8 mouse cellular contexts compared by ENCODE assay signal in the genomic region with DNA sequence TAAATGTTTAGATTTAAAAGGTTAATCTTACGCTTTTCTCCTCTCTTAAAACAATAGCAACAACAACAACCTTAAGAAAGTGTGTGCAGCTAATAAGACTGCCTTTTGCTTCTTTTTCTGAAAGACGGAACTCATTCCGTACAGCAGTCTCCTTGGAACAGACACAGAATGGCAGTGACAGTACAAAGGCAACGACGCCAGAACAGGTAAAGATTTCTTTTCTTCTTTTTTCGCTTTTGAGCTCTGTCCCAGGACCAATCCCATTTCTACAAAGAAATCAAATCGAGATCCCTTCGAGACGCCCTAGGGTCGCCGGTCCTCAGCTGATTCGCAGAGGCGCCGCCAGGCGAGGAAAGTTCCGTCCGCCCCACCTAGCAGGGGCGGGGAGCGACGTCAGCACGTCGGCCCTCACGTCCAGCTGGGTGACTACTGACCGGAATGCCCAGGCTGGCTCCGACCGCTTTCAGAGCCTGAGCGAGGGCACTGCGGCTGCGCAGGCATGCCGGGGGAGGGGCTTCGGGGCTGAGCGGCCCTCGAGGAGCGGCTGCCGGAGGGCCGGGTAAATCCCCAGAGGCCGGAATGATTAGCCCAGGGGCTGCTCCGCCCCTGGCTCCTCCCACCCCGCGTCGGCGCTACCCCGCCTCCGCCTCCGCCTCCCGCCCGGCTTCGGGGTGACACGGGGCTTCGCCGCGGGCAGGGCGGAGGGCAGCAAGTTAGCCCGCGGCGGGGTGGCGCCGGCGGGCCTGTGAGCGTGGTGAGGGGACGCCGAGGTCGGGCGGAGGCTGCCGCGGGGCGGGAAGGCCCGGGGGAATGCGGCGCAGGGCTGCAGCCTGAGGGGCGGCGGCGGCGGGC. TPM values are rescaled to one million over a fixed set of nuclear protein-coding genes. Genes with fewer than 3 reads are reported as not detected.
A peak's percentile ranks its signal among the peaks of the same experiment; 100 is the strongest.
DNase-seq lines count a peak whose midpoint lies in the region; ATAC-seq and TF ChIP-seq lines count a peak whose summit lies in the region.

A gene (plus strand): TSS at position 668 of the 852 bp plus-strand sequence.

- peak within 1 kb of the TSS; percentile 90 for H3K27ac ChIP-seq in forebrain, embryonic 16.5 days (ENCODE audit: low read length)
- peak within 1 kb of the TSS; percentile 92 for H3K27ac ChIP-seq in layer of hippocampus, adult 2 months
- H3K27ac ChIP-seq in lung, embryonic 14.5 days (ENCODE audit: low read depth) = peak within 1 kb of the TSS; percentile 97
- H3K27ac ChIP-seq in olfactory bulb, adult 2 months (ENCODE audit: insufficient read depth, low read depth, low read length) = peak within 1 kb of the TSS; percentile 19
- no peak within 1 kb of the TSS; the same call in 1 of the 2 replicates for H3K27ac ChIP-seq in thymus, adult 2 months (ENCODE audit: control insufficient read depth, insufficient read depth, low read length)

- TF ChIP-seq POLR2A in olfactory bulb, adult 2 months (IDR thresholded peaks at IDR 0.05; ENCODE audit: insufficient read depth, low read depth, low read length) = peak; percentile 76
- peak; percentile 84 for TF ChIP-seq POLR2A in thymus, adult 2 months (IDR thresholded peaks at IDR 0.05; ENCODE audit: control insufficient read depth, extremely low read depth, insufficient read depth, low read length, poor library complexity)

- WGBS in forebrain, embryonic 16.5 days = under 1% methylated on average over 61 of the region's 74 CpGs
- under 1% methylated on average over 70 of the region's 74 CpGs for WGBS in lung, embryonic 14.5 days
- WGBS in olfactory bulb, adult 2 months = under 1% methylated on average over 74 of the region's 74 CpGs
- WGBS in thymus, adult 2 months = under 1% methylated on average over 64 of the region's 74 CpGs

- peak within 1 kb of the TSS; percentile 75 for H3K4me2 ChIP-seq in forebrain, embryonic 16.5 days (ENCODE audit: low read length)
- peak within 1 kb of the TSS; percentile 65 for H3K4me2 ChIP-seq in lung, embryonic 14.5 days

- no peaks in the 10 kb centered on the region for H3K27me3 ChIP-seq in G1E (ENCODE audit: insufficient read depth, low read length)
- H3K27me3 ChIP-seq in forebrain, embryonic 16.5 days (replicated peaks; ENCODE audit: control insufficient read depth, insufficient read depth, low read length) = no peaks in the 10 kb centered on the region
- H3K27me3 ChIP-seq in lung, embryonic 14.5 days (ENCODE audit: insufficient read depth, low read length) = no peaks in the 10 kb centered on the region
- no peaks in the 10 kb centered on the region for H3K27me3 ChIP-seq in thymus, adult 2 months (ENCODE audit: control insufficient read depth, insufficient read depth, low read length)

- ATAC-seq in G1E (ENCODE audit: extremely low read depth, insufficient number of reproducible peaks, low FRiP score, poor library complexity, severe bottlenecking) = peak; percentile 90
- peak; percentile 99 for ATAC-seq in forebrain, embryonic 16.5 days
- ATAC-seq in lung, embryonic 14.5 days (ENCODE audit: insufficient read depth) = peak; percentile 99

- peak; percentile 99 for DNase-seq in G1E (ENCODE audit: low spot score)
- peak; percentile 99 for DNase-seq in cerebellum, adult 18-20 months
- peak; percentile 99 for DNase-seq in heart, postnatal 36 days
- DNase-seq in layer of hippocampus, adult 2 months (ENCODE audit: low spot score in 2 of 2) = peak; percentile 97 to 98
- DNase-seq in lung, embryonic 14.5 days = peak; percentile 99
- peak; percentile 96 for DNase-seq in thymus, adult 2 months

- H3K36me3 ChIP-seq in G1E (replicated peaks) = no peaks in the 10 kb centered on the region
- no peaks in the 10 kb centered on the region for H3K36me3 ChIP-seq in forebrain, embryonic 16.5 days (ENCODE audit: control insufficient read depth, insufficient read depth)
- H3K36me3 ChIP-seq in lung, embryonic 14.5 days (ENCODE audit: insufficient read depth) = 0 out of 2 replicates have a peak, but pooled peaks cover 2% of the 10 kb centered on the region
- H3K36me3 ChIP-seq in thymus, adult 2 months (ENCODE audit: control insufficient read depth, insufficient read depth, low read length) = no peaks in the 10 kb centered on the region

- H3K9me3 ChIP-seq in G1E (replicated peaks) = no peaks in the 10 kb centered on the region
- no peaks in the 10 kb centered on the region for H3K9me3 ChIP-seq in forebrain, embryonic 16.5 days (ENCODE audit: control insufficient read depth, low read length)
- no peaks in the 10 kb centered on the region for H3K9me3 ChIP-seq in lung, embryonic 14.5 days (ENCODE audit: low read depth, low read length)

- H3K4me1 ChIP-seq in G1E (ENCODE audit: insufficient read depth, low read depth, low read length) = peaks cover 31% of the 10 kb centered on the region
- peaks cover 6% of the 10 kb centered on the region for H3K4me1 ChIP-seq in forebrain, embryonic 16.5 days (replicated peaks; ENCODE audit: control insufficient read depth, insufficient read depth, low read length)
- peaks cover 6% of the 10 kb centered on the region for H3K4me1 ChIP-seq in lung, embryonic 14.5 days (ENCODE audit: insufficient read depth)
- no peaks in the 10 kb centered on the region for H3K4me1 ChIP-seq in olfactory bulb, adult 2 months (ENCODE audit: control insufficient read depth, insufficient read depth, low read length)
- peaks cover 3% of the 10 kb centered on the region; the same call in 1 of the 2 replicates for H3K4me1 ChIP-seq in thymus, adult 2 months (replicated peaks; ENCODE audit: control insufficient read depth, insufficient read depth, low read length)

- intact Hi-C loops in heart, postnatal 36 days (cut with DNase I) = loop anchor here (5.0 to 10.0 kb wide), 2 partner anchors 83 to 685 kb away; a partner anchor contains a TSS

- no peak for TF ChIP-seq CTCF in G1E (IDR thresholded peaks at IDR 0.05; ENCODE audit: low read depth, low read length)
- peak; percentile 62 for TF ChIP-seq CTCF in layer of hippocampus, adult 2 months (conservative IDR thresholded peaks at IDR 0.05)
- TF ChIP-seq CTCF in lung, embryonic 14.5 days (IDR thresholded peaks at IDR 0.05; ENCODE audit: low read depth) = peak; percentile 49
- TF ChIP-seq CTCF in olfactory bulb, adult 2 months (IDR thresholded peaks at IDR 0.05; ENCODE audit: insufficient read depth, low read depth, low read length) = no peak
- TF ChIP-seq CTCF in thymus, adult 2 months (IDR thresholded peaks at IDR 0.05; ENCODE audit: borderline replicate concordance, control insufficient read depth, extremely low read depth, insufficient read depth, low read length, poor library complexity) = 0 out of 2 replicates have a peak, but pooled peaks have one; percentile 60

- H3K4me3 ChIP-seq in G1E (ENCODE audit: low read depth, low read length) = peak within 1 kb of the TSS; percentile 88
- H3K4me3 ChIP-seq in forebrain, embryonic 16.5 days (replicated peaks; ENCODE audit: low read length) = peak within 1 kb of the TSS; percentile 61
- H3K4me3 ChIP-seq in layer of hippocampus, adult 2 months = peak within 1 kb of the TSS; percentile 90
- peak within 1 kb of the TSS; percentile 82 for H3K4me3 ChIP-seq in lung, embryonic 14.5 days (ENCODE audit: low read depth, low read length)
- peak within 1 kb of the TSS; percentile 87 for H3K4me3 ChIP-seq in olfactory bulb, adult 2 months (ENCODE audit: insufficient read depth, low read depth, low read length)
- peak within 1 kb of the TSS; percentile 58 for H3K4me3 ChIP-seq in thymus, adult 2 months (ENCODE audit: control insufficient read depth, insufficient read depth, low read length)

- H3K9ac ChIP-seq in forebrain, embryonic 16.5 days (replicated peaks; ENCODE audit: low read depth, low read length) = peak within 1 kb of the TSS; percentile 91
- H3K9ac ChIP-seq in lung, embryonic 14.5 days = peak within 1 kb of the TSS; percentile 90

RNA-seq across cellular contexts. Expression of the gene that starts here (rescaled TPM):
- total RNA-seq in G1E (2014; fragmentation: Nextera tagmentation) (41.0 and 49.3 TPM in 2 replicates), G1E (2017) (13.1 and 13.8 TPM in 2 replicates)
- 0.17 and 0.33 TPM in 2 replicates for polyA plus RNA-seq in G1E (2012)
- 8.9 and 9.8 TPM in 2 replicates for polyA plus RNA-seq in forebrain, embryonic 16.5 days (2015; fragmentation: Nextera tagmentation; extraction: Ambion mirVana)
- total RNA-seq in heart, postnatal 36 days (2021) = 10 to 100 TPM; 54.2 to 54.6 TPM
- total RNA-seq in layer of hippocampus, adult 2 months (2021) = 10 to 100 TPM; 20.4 to 24.3 TPM
- 13.4 and 13.6 TPM in 2 replicates for polyA plus RNA-seq in lung, embryonic 14.5 days (2014; fragmentation: Nextera tagmentation; extraction: Ambion mirVana)
- 101 TPM in 1 of 2 replicates, not detected in the other for polyA plus RNA-seq in olfactory bulb, adult 2 months (2012; ENCODE audit: insufficient read depth, insufficient read length, low replicate concordance, missing spikeins)
- 1.3 and 1.7 TPM in 2 replicates for polyA plus RNA-seq in thymus, adult 2 months (2012; rRNA removed)

Comparison
In these comparisons a context has a peak if more than half of its experiments do, and no peak if none do; other contexts are left out.
1. CTCF ChIP-seq: peak in layer of hippocampus, adult 2 months (single experiment), lung, embryonic 14.5 days (single experiment) and thymus, adult 2 months (single experiment); none in G1E (single experiment) and olfactory bulb, adult 2 months (single experiment).
2. Peak in every context shown above with its lines, with median percentiles within 50 percentile points of each other: ATAC-seq, DNase-seq and H3K4me3 ChIP-seq.